Mouse (Mus musculus) liver, embryonic 11.5 days (tissue): ENCODE data around the gene Fkbp15. TPM values are rescaled to one million over a fixed set of nuclear protein-coding genes. Genes with fewer than 3 reads are reported as not detected.
A peak's percentile ranks its signal among the peaks of the same experiment; 100 is the strongest.

Source experiments
- ATAC-seq: fragments of 200-750 bp; cut with Nextera tagmentation; replicated peaks from 2 replicates; pipeline ENCODE4 v1.8.0; 2017; ENCODE audit warnings: moderate number of reproducible peaks, mild to moderate bottlenecking, moderate TSS enrichment, moderate library complexity; ENCODE audit not compliant: low FRiP score
- DNase-seq: peaks from one replicate; pipeline ENCODE4 v3.0.0-alpha.2; 2017; ENCODE audit warnings: low spot score
- H3K27ac ChIP-seq: fragments of 300-500 bp; sonication (generic); 2 replicates; pipeline ENCODE4 v1.5.1; 2014; ENCODE audit warnings: mild to moderate bottlenecking, low read depth, low read length, control low read depth
- H3K27me3 ChIP-seq: fragments of 300-500 bp; sonication (generic); replicated peaks from 2 replicates; pipeline ENCODE4 v1.6.1; 2014; ENCODE audit warnings: low read length, mixed read lengths; ENCODE audit not compliant: control insufficient read depth, insufficient read depth
- H3K36me3 ChIP-seq: fragments of 300-500 bp; sonication (generic); 2 replicates; pipeline ENCODE4 v1.6.1; 2014; ENCODE audit warnings: mild to moderate bottlenecking, low read length, moderate library complexity, mixed read lengths; ENCODE audit not compliant: control insufficient read depth, insufficient read depth
- H3K4me1 ChIP-seq: fragments of 300-500 bp; sonication (generic); replicated peaks from 2 replicates; pipeline ENCODE4 v1.6.1; 2014; ENCODE audit warnings: low read length, mixed read lengths; ENCODE audit not compliant: control insufficient read depth, insufficient read depth
- H3K4me2 ChIP-seq: fragments of 300-500 bp; sonication (generic); 2 replicates; pipeline ENCODE4 v1.6.1; 2014; ENCODE audit warnings: mild to moderate bottlenecking, control low read depth, moderate library complexity
- H3K4me3 ChIP-seq: fragments of 300-500 bp; sonication (generic); 2 replicates; pipeline ENCODE4 v1.5.1; 2014; ENCODE audit warnings: low read depth, low read length, control low read depth
- H3K9ac ChIP-seq: fragments of 300-500 bp; sonication (generic); 2 replicates; pipeline ENCODE4 v1.6.1; 2014; ENCODE audit warnings: low read depth, low read length, control low read depth
- H3K9me3 ChIP-seq: fragments of 300-500 bp; sonication (generic); 2 replicates; pipeline ENCODE4 v1.6.1; 2016; ENCODE audit warnings: low read length, inconsistent platforms, mixed read lengths; ENCODE audit not compliant: control insufficient read depth
- WGBS: fragments of 180-500 bp; shearing (Covaris S2); extraction: QIAGEN DNeasy Blood & Tissue Kit; methylation state at CpG from one replicate; pipeline ENCODE4 v1.1.7; 2014; 5-methylcytosine and 5-hydroxymethylcytosine counted together
- polyA plus RNA-seq: library from polyadenylated mRNA; unstranded; fragments of >200 nt; fragmentation: Nextera tagmentation; extraction: Ambion mirVana; gene quantifications from 2 replicates; pipeline ENCODE4 v1.2.1, GENCODE M21; 2014

The Fkbp15 gene
- polyA plus RNA-seq, 1 experiment from 2014 or later, result 29.9 TPM

- WGBS, result 79% methylated on average over 1 of the region's 1 CpGs
- no peak; the same call in 1 of the 2 replicates for ATAC-seq
These were observed 35.5 kb upstream of the Fkbp15 start for GRCm38 (mm10) chr4:62395806-62396205.

GRCm38 (mm10) chr4:62393459-62393858 is 33.1 kb upstream of the Fkbp15 start:
- Histone ChIP-seq H3K4me1 (no peaks in the 10 kb centered on the region), H3K27ac (no peak overlapping the region), H3K4me2 (no peak overlapping the region), H3K27me3 (no peaks in the 10 kb centered on the region), H3K4me3 (no peak overlapping the region), H3K9ac (no peak overlapping the region), H3K36me3 (peaks cover 30% of the 10 kb centered on the region), H3K9me3 (no peaks in the 10 kb centered on the region)
- WGBS, result 77% methylated on average over 6 of the region's 6 CpGs
- DNase-seq, result no peak
- ATAC-seq, result no peak

More at GRCm38 (mm10) chr4:62395806-62396205, 35.5 kb upstream of the Fkbp15 start:
- Histone ChIP-seq H3K9me3 (no peaks in the 10 kb centered on the region), H3K9ac (no peak overlapping the region), H3K36me3 (peaks cover 38% of the 10 kb centered on the region), H3K4me2 (no peak overlapping the region), H3K4me3 (no peak overlapping the region), H3K27ac (no peak overlapping the region), H3K4me1 (no peaks in the 10 kb centered on the region), H3K27me3 (no peaks in the 10 kb centered on the region)
- no peak for DNase-seq

- no peaks in the 10 kb centered on the region for H3K9me3 ChIP-seq
- WGBS, result 82% methylated on average over 7 of the region's 7 CpGs
- no peak overlapping the region for H3K27ac ChIP-seq
- no peak overlapping the region for H3K4me3 ChIP-seq
- H3K9ac ChIP-seq, result no peak overlapping the region
- no peak for ATAC-seq
- no peak overlapping the region for H3K4me2 ChIP-seq
- no peaks in the 10 kb centered on the region for H3K4me1 ChIP-seq
- H3K36me3 ChIP-seq, result peaks cover 24% of the 10 kb centered on the region
- DNase-seq, result no peak
- no peaks in the 10 kb centered on the region for H3K27me3 ChIP-seq
These were observed 31.5 kb upstream of the Fkbp15 start for GRCm38 (mm10) chr4:62391892-62392291.

GRCm38 (mm10) chr4:62389592-62390512 is 29.5 kb upstream of the Fkbp15 start:
- Histone ChIP-seq H3K4me1 (no peaks in the 10 kb centered on the region), H3K27ac (no peak overlapping the region), H3K36me3 (peaks cover 23% of the 10 kb centered on the region), H3K27me3 (no peaks in the 10 kb centered on the region), H3K4me3 (no peak overlapping the region), H3K4me2 (no peak overlapping the region), H3K9me3 (no peaks in the 10 kb centered on the region), H3K9ac (no peak overlapping the region)
- DNase-seq, result no peak
- WGBS, result 71% methylated on average over 5 of the region's 5 CpGs
- ATAC-seq, result peak; percentile 29; the same call in 1 of the 2 replicates

- no peaks in the 10 kb centered on the region for H3K9me3 ChIP-seq
- WGBS, result 92% methylated on average over 7 of the region's 7 CpGs
- no peak overlapping the region for H3K9ac ChIP-seq
- H3K4me3 ChIP-seq, result no peak overlapping the region
- no peaks in the 10 kb centered on the region for H3K27me3 ChIP-seq
- H3K4me2 ChIP-seq, result no peak overlapping the region
- H3K36me3 ChIP-seq, result peaks cover 17% of the 10 kb centered on the region
- H3K4me1 ChIP-seq, result peaks cover 2% of the 10 kb centered on the region; the same call in 1 of the 2 replicates
- DNase-seq, result no peak
- ATAC-seq, result no peak
- H3K27ac ChIP-seq, result no peak overlapping the region
These were observed 25.1 kb upstream of the Fkbp15 start for GRCm38 (mm10) chr4:62385439-62385838.

GRCm38 (mm10) chr4:62384159-62384558 is 23.8 kb upstream of the Fkbp15 start:
- H3K4me3 ChIP-seq, result no peak overlapping the region
- H3K36me3 ChIP-seq, result peaks cover 14% of the 10 kb centered on the region
- no peak overlapping the region for H3K9ac ChIP-seq
- no peak overlapping the region for H3K4me2 ChIP-seq
- H3K27ac ChIP-seq, result no peak overlapping the region
- no peaks in the 10 kb centered on the region for H3K9me3 ChIP-seq
- peaks cover 5% of the 10 kb centered on the region; the same call in 1 of the 2 replicates for H3K4me1 ChIP-seq
- H3K27me3 ChIP-seq, result no peaks in the 10 kb centered on the region
- DNase-seq, result no peak
- WGBS, result 82% methylated on average over 1 of the region's 1 CpGs
- peak; percentile 22; the same call in 1 of the 2 replicates for ATAC-seq

GRCm38 (mm10) chr4:62383752-62384151 is 23.4 kb upstream of the Fkbp15 start:
- Histone ChIP-seq H3K4me3 (no peak overlapping the region), H3K36me3 (peaks cover 14% of the 10 kb centered on the region), H3K27ac (no peak overlapping the region), H3K27me3 (no peaks in the 10 kb centered on the region), H3K4me2 (peak overlapping the region; percentile 31; the same call in 1 of the 2 replicates), H3K9me3 (no peaks in the 10 kb centered on the region), H3K4me1 (peaks cover 5% of the 10 kb centered on the region; the same call in 1 of the 2 replicates), H3K9ac (no peak overlapping the region)
- DNase-seq, result no peak
- 80% methylated on average over 7 of the region's 7 CpGs for WGBS
- 0 out of 2 replicates have a peak, but pooled peaks have one; percentile 6 for ATAC-seq

GRCm38 (mm10) chr4:62383207-62383606 is 22.9 kb upstream of the Fkbp15 start:
- Histone ChIP-seq H3K4me3 (no peak overlapping the region), H3K36me3 (peaks cover 8% of the 10 kb centered on the region; the same call in 1 of the 2 replicates), H3K9me3 (no peaks in the 10 kb centered on the region), H3K4me1 (peaks cover 5% of the 10 kb centered on the region; the same call in 1 of the 2 replicates), H3K9ac (no peak overlapping the region), H3K27ac (no peak overlapping the region), H3K27me3 (no peaks in the 10 kb centered on the region), H3K4me2 (no peak overlapping the region)
- WGBS, result 76% methylated on average over 6 of the region's 6 CpGs
- ATAC-seq (no peak), DNase-seq (no peak)
